Mouse (Mus musculus) thymus, postnatal 10 days (tissue): ENCODE measurements around the gene Tapbpl.
A peak's percentile ranks its signal among the peaks of the same experiment; 100 is the strongest.
"Not testable (repeated sequence)": the region's sequence is repeated elsewhere in the genome, so short reads cannot be mapped to it uniquely, and the experiment has no call there.

ENCODE experiments used
- DNase-seq, 2 experiments: peaks; one replicate each; pipeline ENCODE4 v3.0.0; 2021; ENCODE audit warnings: low spot score in 2 of 2

Gene Tapbpl

GRCm38 (mm10) chr6:125231117-125232044, at the start of gene Tapbpl:
Tapbpl (minus strand) TSS chr6:125231860.
- peak; percentile 78 to 80 for DNase-seq

GRCm38 (mm10) chr6:125279729-125280128, 48.1 kb upstream of the Tapbpl start:
- DNase-seq: no peak

- DNase-seq: peak in 1 of 2 experiments; percentile 58
Measured at GRCm38 (mm10) chr6:125274841-125275563, 43.3 kb upstream of the Tapbpl start.

- DNase-seq: no peak
Measured at GRCm38 (mm10) chr6:125272228-125272785, 40.6 kb upstream of the Tapbpl start.

- peak; percentile 77 to 89 for DNase-seq
Measured at GRCm38 (mm10) chr6:125271455-125272227, 40.0 kb upstream of the Tapbpl start.

- DNase-seq: no peak
Measured at GRCm38 (mm10) chr6:125268799-125269198, 37.1 kb upstream of the Tapbpl start.

- no peak for DNase-seq
Measured at GRCm38 (mm10) chr6:125267469-125267868, 35.8 kb upstream of the Tapbpl start.

- not testable (repeated sequence) for DNase-seq
Measured at GRCm38 (mm10) chr6:125266600-125266999, 34.9 kb upstream of the Tapbpl start.

- no peak for DNase-seq
Measured at GRCm38 (mm10) chr6:125266091-125266490, 34.4 kb upstream of the Tapbpl start.

GRCm38 (mm10) chr6:125265239-125265638, 33.6 kb upstream of the Tapbpl start:
- DNase-seq: peak; percentile 77 to 81

- DNase-seq: no peak
Measured at GRCm38 (mm10) chr6:125264219-125264618, 32.6 kb upstream of the Tapbpl start.

- DNase-seq: no peak
Measured at GRCm38 (mm10) chr6:125260006-125260555, 28.4 kb upstream of the Tapbpl start.

GRCm38 (mm10) chr6:125256222-125256966, 24.7 kb upstream of the Tapbpl start:
- DNase-seq: no peak

- peak in 1 of 2 experiments; percentile 24 for DNase-seq
Measured at GRCm38 (mm10) chr6:125255516-125256044, 23.9 kb upstream of the Tapbpl start.

GRCm38 (mm10) chr6:125253863-125254715, 22.4 kb upstream of the Tapbpl start:
- no peak for DNase-seq

- DNase-seq: no peak
Measured at GRCm38 (mm10) chr6:125252711-125253110, 21.1 kb upstream of the Tapbpl start.

GRCm38 (mm10) chr6:125252285-125252684, 20.6 kb upstream of the Tapbpl start:
- no peak for DNase-seq

GRCm38 (mm10) chr6:125244551-125244950, 12.9 kb upstream of the Tapbpl start:
- DNase-seq: peak; percentile 67 to 76

- DNase-seq: peak; percentile 70 to 74
Measured at GRCm38 (mm10) chr6:125241566-125241965, 9.9 kb upstream of the Tapbpl start.
